Mouse (Mus musculus) megakaryocyte-erythroid progenitor cell, adult 5-6 weeks (primary cell): ENCODE results near the gene Pibf1. TPM values are rescaled to one million over a fixed set of nuclear protein-coding genes. Genes with fewer than 3 reads are reported as not detected.

Source experiments
- ATAC-seq: replicated peaks from 2 replicates; pipeline ENCODE4 v1.8.0; 2016; ENCODE audit warnings: mild to moderate bottlenecking, inconsistent platforms; ENCODE audit not compliant: severe bottlenecking, poor library complexity, low FRiP score, low TSS enrichment
- total RNA-seq, 2 experiments: library from RNA; stranded (forward) in 1 of 2; stranded (reverse) in 1 of 2; fragments of 200-1000, 215-1000 nt in 1 of 2; fragments of >200 nt in 1 of 2; fragmentation: Nextera tagmentation in 1 of 2; gene quantifications; 2 replicates each; pipeline ENCODE4 v1.2.3; 2014 to 2017

Pibf1 gene
- total RNA-seq, 2 experiments from 2014 or later, result 26.2 to 57.4 TPM

DNA sequence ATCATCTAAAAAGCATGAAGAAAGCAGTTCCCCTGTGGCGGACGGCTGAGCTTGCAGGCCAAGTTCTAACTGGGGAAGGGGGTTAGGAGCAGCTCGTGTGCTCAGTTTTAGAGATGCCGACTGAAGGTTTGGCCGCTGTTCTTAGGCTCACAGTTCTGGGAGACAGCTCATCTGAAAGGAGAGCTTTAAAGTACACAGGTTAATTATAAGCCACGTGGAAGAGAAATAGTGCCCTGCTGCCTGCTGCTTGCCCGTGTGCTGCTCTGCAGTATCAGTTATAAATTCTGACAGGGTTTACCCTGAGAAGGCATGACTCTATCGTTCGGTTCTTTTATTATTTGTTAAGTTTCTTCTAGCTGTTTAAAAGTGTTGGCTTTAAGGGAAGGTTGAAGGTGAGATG is 36.5 kb downstream of the Pibf1 start:
- ATAC-seq, result no peak

- ATAC-seq, result no peak
Observed at GRCm38 (mm10) chr14:99136297-99136696, 37.1 kb downstream of the Pibf1 start.

- no peak for ATAC-seq
Observed at GRCm38 (mm10) chr14:99140036-99140435, 40.8 kb downstream of the Pibf1 start.

GRCm38 (mm10) chr14:99141786-99142633 is 42.8 kb downstream of the Pibf1 start:
- peak; percentile 95 for ATAC-seq

- ATAC-seq, result no peak
Observed at GRCm38 (mm10) chr14:99146841-99147240, 47.6 kb downstream of the Pibf1 start.

- no peak for ATAC-seq
Observed at GRCm38 (mm10) chr14:99152683-99153082, 53.5 kb downstream of the Pibf1 start.

GRCm38 (mm10) chr14:99159940-99160339 is 60.7 kb downstream of the Pibf1 start:
- no peak for ATAC-seq

GRCm38 (mm10) chr14:99163051-99163450 is 63.8 kb downstream of the Pibf1 start:
- no peak for ATAC-seq

DNA sequence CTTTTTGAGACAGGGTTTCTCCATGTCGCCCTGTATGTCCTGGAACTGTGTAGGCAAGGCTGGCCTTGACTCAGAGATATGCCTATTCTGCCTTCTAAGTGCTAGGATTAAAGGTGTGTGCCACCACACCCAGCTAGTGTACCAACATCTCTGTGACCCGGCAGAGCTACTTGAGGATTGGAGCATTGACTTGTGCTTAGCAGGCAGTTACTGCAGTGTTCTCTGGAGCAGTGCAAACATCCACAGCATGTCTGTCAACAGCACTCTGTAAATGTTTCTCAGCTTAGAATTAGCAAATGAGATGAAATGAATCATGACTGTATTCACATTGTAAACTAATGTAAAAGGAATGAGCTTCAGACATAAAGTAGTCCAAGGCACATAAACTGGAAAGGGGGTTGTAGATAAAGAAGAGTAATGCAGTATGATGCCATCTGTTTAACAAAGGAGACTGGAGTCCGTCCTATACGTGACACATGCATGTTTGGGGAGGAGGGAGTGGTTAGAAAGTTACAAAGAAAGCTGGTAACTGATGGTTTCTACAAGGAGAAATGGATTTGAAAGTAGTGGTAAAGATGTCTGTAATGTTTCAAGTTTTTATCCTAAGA is 75.0 kb downstream of the Pibf1 start:
- no peak for ATAC-seq

- ATAC-seq, result no peak
Observed at GRCm38 (mm10) chr14:99176559-99176958, 77.3 kb downstream of the Pibf1 start.

GRCm38 (mm10) chr14:99190153-99190790 is 91.0 kb downstream of the Pibf1 start:
- ATAC-seq, result no peak

GRCm38 (mm10) chr14:99205865-99206264 is 106.6 kb downstream of the Pibf1 start:
- ATAC-seq, result no peak

GRCm38 (mm10) chr14:99206591-99206990 is 107.4 kb downstream of the Pibf1 start:
- no peak for ATAC-seq

GRCm38 (mm10) chr14:99210431-99210830 is 111.2 kb downstream of the Pibf1 start:
- ATAC-seq, result no peak

- no peak for ATAC-seq
Observed at GRCm38 (mm10) chr14:99218396-99219012, 119.3 kb downstream of the Pibf1 start.

GRCm38 (mm10) chr14:99219757-99220171 is 120.5 kb downstream of the Pibf1 start:
- no peak for ATAC-seq

- no peak for ATAC-seq
Observed at GRCm38 (mm10) chr14:99225929-99226328, 126.7 kb downstream of the Pibf1 start.

DNA sequence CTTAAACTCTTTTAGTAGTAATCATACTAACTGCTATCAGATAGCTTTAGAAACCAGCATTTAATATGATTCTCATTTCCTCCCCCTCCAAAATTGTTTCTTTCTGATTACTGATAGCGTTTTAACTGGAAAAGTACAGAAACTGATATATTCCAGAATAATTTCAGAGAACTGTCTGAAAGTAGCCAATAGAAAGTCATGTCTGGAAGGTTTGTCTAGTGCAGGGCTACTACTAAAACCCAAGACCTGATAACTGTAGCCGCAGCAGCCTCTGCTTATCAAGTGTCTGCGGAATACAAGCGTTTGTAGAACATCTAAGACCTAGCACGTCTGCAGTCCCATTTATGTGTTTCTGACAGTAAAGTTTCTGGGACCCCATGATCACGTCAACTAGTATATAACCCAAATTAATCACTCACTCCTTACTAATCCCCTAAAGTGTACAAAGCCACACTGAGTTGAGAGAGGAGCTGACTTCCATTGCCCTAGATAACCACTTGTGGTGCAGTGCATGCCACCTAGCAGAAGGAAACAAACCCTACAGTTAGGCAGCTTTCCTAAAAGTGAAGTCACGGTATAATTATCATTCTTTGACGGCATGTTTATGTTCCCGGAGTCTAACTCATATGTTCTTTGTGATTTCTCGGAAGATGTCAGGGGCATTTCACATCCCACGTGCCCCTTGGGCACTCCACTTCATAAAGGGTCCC is 130.0 kb downstream of the Pibf1 start:
- ATAC-seq, result peak; percentile 76

DNA sequence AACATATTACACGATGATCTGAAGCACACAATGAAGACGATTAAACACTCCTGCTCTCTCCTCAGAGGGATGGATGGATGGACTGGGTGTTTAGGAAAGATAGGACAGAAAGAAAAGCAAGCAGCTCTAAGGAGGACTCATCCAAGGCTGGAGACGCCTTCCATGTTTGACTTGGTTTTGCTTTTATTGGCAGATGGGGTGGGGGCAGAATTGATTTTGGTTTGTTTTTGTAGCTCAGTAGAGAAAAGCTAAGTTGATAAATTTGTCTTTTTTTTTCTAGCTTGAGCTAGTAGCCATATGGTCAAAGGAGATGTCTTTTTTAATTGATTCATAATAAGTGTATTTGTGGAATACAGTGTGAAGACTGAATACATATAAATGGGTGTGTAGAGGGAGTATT is 133.8 kb downstream of the Pibf1 start:
- no peak for ATAC-seq
